Mouse (Mus musculus) megakaryocyte progenitor cell, adult 5-6 weeks (primary cell): ENCODE measurements around the gene Sh2b3. TPM values are rescaled to one million over a fixed set of nuclear protein-coding genes. Genes with fewer than 3 reads are reported as not detected.

ENCODE experiments used
- ATAC-seq: replicated peaks from 2 replicates; pipeline ENCODE4 v1.8.0; 2016; ENCODE audit warnings: mild to moderate bottlenecking, moderate TSS enrichment, inconsistent platforms; ENCODE audit not compliant: poor library complexity
- total RNA-seq, 2 experiments: library from RNA; stranded (forward) in 1 of 2; stranded (reverse) in 1 of 2; fragments of 157-497, 149-512 nt in 1 of 2; fragments of 200-1000 nt in 1 of 2; gene quantifications; 2 replicates each; pipeline versions ENCODE4 v1.2.3 to v1.2.4; 2015 to 2017

The Sh2b3 gene
- total RNA-seq, 2 experiments from 2014 or later, result 13.5 to 31.7 TPM

DNA sequence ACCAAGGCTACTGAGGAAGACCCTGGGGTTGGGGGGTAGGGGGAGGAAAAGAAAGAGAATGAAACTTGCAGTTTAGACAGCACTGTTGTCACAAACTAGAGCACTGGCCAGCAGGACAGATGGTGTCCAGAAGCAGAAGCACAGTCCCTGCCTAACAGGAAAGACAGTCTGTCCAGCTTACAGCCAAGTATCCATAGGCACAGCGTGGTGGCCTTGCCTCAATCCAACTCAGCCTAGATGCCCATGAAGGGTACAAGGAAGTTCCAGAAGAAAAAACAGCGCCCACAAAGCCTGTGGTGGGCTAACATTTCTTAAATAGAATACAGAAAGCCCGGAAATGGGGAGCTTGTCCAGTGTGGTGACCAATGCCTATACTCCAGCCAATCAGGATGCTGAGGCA lies 11.8 kb downstream of the Sh2b3 start:
- no peak for ATAC-seq

DNA sequence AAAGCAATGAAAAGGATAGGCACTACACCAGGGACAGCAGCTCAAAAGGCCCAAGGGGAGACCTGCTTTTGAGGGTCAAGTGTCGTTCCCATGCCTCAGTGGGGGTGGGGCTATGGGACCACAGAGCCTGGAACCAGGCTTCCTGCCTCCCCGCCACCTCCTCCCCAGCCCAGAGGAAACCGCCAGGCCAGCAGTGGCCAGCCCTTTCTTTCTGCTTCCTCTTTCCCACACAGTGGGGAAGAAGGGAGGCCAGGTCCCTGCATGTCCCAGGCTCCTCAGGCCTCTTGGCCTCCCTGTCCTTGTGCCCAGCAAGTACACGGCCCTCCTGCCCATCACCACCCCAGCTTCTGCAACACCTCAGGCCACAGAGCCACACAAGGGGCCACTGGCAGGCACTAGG lies 13.3 kb downstream of the Sh2b3 start:
- ATAC-seq, result peak; percentile 72

DNA sequence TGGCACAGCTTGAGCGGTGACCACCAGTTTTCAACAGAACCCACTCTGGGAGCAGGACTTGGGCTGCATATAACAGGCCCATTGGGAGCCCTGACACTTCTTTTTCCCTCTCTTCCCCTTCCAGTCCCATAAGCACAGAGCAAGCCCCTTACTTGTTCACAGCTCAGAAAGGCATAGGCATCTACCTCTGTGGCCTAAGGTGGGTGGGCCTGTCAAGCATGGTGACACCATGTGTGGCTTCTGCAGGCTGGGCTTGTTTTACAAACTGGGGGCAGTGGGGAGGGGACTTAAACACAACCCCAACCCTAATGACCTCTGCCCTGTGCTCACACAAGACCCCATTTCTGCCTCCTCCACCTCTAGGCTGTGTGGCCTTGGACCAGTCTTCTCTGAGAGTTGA lies 13.8 kb downstream of the Sh2b3 start:
- no peak for ATAC-seq

DNA sequence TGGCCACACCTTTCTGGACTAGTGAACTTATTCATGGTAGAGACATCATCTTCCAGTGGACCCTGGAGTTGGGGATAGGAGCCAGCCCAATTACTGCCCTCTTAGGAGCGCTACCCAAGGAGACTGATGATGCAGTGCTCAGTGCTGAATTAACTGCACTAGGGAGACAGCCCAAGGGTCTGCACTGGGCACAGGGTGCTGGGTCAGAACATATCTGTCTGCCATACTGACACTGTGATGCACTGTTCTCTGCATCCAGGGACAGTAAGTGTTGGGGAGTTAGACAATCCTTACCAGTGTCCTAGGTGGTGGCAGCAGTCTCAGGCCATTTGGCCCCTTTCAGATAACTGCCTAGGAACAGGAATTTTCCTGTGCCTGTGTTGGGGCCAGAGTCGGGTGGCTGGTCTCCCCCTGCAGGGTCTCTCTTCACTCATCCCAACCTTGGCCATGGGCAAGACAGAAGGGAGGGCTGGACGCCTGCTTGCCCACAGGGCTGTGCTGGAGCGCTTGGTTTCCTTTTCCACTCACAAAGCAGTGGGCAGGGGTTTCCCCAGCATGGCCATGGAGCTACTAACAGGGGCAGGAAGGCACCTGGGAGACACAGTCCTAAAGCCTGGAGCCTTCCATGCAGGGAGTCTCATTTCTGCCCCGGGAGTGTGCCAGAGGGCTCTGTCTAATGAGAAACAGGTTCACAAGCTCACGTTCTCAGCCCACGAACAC lies 14.5 kb downstream of the Sh2b3 start:
- no peak for ATAC-seq

DNA sequence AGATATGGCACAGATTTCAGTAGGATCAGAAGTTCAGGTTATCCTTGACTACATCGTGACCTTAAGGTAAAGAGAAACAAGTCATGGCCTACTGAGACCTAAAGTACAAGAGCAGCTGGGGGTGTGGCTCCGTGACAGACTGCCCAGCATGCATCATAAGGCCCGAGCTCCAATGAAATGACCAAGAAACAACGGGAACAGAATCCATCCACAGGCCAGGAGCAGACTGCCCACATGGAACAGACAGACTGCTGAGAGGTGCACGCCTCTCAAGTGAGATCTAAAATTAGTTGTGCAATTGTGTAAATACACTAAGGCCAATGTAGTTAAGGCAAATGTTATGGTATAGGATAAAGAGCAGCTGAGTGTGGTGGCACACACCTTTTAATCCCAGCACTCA lies 15.9 kb downstream of the Sh2b3 start:
- no peak for ATAC-seq

DNA sequence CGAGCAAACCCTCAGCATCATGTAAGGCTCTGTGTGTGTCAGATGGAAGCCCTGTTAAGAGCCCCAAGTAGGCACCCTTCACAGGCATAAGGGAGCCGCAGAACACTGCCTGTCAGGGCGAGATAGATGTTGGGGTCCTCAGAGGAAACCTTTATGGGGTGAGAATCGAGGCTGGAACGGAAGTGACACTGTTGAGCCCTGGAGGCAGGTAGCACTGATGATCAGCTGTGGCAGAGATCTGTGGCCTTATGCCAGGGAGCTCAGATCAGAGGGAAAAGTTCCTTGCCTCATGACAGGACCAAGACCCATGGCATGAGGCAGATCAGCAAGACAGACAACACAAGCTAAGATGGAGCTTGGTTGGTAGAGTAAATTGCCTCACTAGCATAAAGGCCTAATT lies 16.3 kb downstream of the Sh2b3 start:
- no peak for ATAC-seq

DNA sequence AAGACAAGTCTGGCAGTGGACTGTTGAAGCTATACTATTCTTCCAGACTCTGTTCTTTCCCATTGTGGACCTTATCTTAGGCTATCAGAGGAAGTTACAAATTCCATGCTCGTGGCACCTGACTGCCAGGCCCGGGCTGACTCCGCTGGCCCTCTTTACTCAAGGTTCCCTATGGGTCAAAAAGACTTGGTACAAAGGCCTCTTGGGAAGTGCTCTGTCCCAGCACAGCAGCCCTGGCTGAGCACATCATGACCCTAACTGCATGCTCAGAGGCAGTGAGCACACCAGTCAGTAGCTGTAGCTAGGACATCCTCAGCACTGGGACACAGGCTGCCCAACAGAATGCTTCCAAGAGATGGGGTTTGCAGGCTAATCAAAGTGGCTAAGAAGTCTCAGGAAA lies 16.8 kb downstream of the Sh2b3 start:
- no peak for ATAC-seq

DNA sequence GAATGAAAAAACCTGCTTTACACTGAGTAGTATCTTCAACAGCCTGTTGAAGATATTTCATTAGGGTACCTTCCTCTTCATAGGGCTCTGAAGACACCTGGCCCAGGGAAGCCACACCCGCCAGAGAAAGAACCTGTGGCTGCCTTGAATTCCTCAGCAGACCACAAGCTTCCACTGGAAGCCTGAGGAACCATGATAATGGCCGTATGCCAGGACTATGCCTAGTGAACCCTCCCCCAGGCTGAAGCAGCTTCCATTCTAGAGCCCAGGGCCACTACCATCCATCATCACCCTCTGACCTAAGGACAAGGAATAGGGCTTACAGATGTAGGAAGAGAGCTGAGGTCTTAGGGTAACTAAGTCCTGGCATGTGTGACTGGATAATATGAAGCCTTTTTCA lies 17.3 kb downstream of the Sh2b3 start:
- no peak; the same call in 1 of the 2 replicates for ATAC-seq

DNA sequence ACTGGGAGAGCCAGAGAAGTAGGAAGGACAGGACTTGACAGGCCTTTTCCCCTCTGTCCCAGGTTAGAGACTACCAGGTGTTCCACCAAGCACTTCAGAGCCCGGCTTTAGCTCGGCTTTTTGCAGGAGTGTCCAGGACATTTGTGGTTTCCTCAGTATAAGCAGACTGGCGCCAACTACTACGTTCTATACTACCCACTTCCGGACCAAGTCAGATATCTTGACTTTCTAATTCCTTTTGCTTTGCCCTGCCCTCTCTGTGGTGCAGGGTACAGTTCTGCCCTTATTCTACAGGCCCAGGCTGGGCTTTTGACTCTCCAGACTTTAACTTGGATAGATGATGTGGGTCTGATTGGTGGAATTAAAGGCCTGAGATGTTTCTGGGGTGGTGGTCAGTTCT lies 17.9 kb downstream of the Sh2b3 start:
- no peak for ATAC-seq

DNA sequence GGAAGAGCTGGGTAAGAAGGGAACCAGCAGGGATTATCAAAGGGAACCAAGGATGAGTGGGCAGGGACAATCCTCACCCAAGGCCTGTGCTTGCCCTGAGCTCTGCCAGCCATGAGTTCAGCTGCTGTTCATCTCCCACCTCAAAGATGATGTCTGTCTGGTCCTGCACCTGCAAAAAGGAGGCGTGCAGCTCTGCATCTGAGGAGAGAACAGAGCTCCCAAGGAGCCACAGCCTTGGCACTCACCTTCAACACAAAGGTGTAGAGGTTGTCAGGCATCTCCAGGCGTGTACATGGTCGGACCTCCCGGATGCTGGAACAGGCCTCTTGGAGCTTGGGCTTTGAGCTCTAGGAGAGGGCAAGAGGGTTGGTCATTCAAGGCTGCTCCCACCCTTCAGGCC lies 18.6 kb downstream of the Sh2b3 start:
- ATAC-seq, result no peak

DNA sequence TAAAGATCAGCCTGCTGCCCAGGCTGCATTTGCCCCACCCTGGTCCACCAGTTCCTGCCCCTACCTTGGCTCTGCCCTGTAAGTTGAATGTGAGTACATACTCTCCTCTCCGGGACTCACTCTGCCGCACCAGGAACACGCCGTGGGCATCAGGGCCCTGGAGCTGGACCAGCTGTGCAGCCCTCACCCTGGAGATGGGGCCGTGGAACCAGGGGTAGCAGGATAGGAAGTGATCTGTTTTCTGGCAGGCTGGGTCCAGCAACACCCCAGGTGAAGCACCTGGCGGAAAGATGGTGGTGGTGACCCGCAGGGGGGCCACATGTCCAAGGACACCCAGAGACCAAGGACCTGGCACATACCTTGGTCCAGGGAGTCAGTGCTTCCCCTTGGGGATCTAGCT lies 19.0 kb downstream of the Sh2b3 start:
- no peak for ATAC-seq

DNA sequence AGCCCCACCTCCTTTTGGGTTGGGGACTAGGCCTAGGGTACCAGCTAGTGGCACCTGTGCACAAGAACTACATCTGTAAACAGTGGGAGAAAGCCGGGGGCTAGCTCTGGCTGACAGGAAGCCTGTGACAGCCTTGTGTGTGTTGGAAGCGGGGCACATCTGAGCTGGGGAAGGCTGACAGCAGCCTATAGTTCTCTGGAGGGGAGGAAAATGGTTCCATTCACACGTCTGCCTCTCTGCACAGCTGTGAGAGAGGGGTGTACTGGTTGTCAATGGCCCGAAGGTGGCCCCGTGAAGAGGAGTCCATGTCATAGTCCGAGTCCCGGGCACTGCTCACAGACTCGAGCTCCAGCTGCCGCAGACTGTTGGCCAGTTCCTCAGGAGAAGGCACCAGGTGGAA lies 19.9 kb downstream of the Sh2b3 start:
- no peak for ATAC-seq

DNA sequence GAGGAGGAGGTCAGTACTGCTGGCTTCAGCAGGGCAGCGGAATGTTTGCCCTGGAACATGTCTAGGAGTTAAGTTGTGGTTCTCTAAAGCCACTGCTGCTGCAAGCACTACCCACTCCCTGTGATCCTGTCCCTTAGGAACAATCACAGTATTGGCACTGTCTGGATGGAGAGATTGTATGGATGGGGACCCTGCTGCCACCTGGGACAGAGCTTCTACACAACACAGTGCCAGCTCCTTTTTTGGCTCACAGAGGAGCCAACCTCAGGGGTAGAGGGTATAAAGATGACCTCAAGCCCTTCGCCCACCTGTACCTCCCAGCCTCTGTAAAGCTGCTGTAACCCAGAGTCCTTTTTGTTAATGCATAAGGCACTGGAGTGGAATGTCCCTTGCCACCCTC lies 20.8 kb downstream of the Sh2b3 start:
- ATAC-seq, result no peak

DNA sequence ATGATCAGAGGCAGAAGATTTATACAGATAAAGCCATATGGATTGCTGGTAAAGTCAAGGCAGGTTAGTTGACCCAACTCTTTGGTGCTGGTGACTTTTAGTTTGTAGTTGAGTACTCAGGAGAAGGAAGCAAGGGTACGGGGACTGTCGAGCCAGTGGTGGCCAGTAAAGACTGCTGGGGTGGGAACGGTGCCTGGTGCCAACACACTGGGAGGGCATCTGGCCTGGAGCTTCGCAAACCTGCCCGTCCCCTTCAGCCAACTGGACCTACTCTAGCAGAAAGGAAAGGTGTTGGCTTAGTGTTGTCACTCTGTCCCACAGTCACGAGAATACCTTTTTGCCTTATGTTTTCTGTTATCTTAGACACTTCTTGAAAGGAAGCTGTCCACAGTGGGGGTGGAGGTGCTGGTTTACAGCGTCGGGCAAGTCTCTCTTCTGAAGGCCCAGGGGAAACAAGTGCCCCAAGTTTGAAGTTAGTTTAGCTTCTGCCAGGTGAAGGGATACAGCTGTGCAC lies 21.5 kb downstream of the Sh2b3 start:
- no peak for ATAC-seq

DNA sequence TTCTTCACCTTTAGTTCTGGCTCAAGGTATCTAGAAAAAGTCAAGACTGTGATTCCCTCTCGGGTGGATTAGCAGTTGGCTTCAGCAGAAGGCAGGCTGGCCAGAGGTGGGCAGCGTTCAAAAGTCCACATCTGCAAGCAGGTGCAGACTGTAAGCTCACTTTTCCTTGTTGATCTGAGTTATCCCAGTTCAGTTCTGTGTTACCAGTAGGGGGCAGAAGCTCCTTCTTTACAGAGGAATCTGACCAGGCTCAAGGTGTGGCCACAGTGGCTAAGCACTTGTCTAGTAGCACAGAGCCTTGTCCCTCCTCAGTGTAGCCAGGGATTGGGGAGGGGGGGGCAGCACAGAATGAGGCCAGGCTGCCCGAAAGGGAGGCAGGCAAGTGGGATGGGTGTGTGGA lies 22.4 kb downstream of the Sh2b3 start:
- ATAC-seq, result peak; percentile 49; the same call in 1 of the 2 replicates

DNA sequence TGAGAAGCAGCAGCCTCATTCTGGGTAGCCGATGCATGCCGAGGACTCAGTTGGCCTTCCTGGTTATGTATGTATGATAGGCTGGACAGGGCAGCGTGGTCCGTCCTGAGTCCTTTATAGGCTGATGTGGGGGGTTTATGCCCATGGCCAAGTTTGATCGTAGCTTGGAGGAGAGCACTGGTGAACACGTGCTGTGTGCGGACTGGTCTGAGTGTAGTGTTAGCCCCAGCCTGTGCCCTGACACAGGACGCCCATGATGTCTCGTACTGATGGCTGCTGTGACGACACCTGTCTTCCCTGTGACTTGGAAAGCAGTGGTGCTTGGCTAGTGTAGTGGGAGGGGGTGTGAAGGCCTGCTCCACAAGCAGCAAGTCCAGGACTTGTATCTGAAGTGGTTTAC lies 23.7 kb downstream of the Sh2b3 start:
- ATAC-seq, result no peak

DNA sequence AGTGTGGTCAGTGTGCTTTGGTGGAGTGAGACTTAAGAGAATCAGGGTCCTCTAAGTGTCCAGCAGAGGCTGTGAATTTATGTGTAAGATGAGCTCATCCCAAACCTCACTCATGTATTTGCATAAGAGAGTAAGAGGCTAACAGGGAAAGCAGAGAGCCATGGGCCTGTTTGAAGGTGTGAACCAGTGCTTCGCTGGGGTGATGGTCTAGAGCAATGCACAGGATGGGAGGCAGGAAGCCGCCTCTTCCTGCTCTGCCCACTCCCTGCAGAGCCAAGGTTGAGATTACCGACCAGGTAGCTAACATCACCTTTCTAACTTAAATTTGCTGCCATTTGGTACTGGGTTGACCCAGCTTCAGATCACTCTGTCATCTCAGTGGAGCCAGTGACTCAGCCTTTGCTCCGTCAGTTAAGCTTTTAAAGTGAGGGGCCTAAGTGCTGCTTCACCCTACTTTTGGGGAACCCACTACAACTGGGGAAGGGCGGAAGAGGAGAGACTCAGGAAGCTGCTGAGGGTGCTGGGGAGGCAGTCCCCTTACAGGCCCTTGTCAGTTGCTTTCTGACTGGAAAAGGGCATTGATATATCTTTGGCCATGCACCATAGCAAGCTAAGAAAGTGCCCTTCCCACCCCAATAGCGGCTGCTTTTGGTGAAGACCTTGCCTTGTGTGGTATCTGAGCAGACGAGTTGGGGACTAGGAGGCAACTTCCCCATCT lies 24.8 kb downstream of the Sh2b3 start:
- ATAC-seq, result no peak

DNA sequence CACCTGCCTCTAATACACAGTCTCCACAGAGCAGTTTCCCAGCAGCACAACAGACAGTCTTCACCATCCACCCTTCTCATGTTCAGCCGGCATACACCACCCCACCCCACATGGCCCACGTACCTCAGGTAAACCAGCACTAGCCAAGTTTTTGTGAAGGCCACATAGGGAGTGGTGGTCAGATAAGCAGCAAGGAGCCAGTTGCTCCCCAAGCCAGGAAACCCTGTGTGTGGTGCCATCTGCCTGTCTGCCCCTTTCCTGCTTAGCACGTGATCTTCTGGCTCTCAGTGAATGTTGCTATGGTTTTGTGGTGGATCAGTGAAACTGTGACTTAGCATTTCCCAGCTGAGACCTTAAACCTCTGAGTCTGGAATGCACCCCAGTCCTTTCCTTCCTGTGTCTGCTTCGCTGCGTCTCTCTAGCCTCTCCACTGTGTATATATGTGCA lies 25.9 kb downstream of the Sh2b3 start:
- peak; percentile 81 for ATAC-seq

DNA sequence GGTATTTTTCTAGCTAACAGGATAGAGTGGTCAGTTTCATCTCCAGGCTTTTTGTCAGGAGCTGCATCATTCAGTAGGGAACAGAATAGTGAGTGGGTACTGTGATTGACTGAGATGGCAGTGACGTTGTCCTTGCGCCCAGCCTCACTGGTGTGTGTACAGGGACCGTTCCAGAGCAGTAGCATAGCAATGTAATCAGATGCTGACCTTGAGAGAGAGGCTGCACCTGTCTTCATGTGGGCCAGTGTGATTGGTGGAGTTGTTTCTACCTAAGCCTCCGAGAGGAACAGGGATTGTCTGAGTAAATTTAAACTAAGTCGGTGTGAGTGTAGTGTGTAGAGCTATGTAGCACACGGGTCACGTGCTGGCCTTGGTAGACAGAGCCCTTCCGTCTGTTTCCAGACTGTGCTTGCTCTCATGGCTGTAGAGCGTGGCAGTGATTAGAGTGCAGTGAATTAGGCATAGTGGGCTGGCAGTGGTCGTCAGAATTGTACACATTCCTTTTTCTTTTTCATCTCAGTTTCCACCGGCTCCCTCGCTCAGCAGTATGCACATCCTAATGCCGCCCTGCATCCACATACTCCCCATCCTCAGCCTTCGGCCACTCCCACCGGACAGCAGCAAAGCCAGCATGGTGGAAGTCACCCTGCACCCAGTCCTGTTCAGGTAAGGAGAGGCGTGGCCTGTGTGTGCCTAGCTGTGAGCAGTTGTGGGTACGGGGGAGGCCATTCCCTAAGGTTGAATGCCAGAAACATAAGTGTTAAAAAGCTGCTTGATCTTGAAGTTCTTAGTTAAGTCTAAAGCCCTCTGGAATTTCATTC lies 26.9 kb downstream of the Sh2b3 start:
- ATAC-seq, result no peak

DNA sequence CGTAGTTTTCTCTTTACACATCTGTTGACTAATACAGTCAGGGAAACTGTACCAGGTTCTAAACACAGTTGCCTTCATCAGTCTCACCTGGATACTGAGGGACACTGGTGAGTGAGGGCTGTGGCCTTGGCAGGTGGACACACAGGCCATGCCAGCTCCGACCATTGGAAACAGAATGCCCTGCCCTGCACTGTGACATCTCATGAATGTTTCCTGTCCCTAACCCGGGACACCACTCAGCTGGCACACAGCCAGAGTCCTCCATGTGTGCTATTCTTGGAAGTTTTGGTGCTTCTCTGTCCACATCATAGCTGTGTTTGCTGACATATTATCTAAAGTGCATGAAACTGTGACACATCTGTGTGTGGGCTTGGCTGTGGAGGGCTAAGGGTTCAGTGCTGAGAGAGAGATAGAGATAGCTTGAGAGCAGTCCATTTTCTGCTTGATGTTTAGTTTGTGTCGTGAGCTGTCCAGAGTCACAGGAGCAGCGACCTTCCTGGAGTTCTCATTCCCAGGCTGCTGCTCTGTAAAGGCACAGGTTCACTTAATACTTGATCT lies 27.7 kb downstream of the Sh2b3 start:
- ATAC-seq, result no peak

DNA sequence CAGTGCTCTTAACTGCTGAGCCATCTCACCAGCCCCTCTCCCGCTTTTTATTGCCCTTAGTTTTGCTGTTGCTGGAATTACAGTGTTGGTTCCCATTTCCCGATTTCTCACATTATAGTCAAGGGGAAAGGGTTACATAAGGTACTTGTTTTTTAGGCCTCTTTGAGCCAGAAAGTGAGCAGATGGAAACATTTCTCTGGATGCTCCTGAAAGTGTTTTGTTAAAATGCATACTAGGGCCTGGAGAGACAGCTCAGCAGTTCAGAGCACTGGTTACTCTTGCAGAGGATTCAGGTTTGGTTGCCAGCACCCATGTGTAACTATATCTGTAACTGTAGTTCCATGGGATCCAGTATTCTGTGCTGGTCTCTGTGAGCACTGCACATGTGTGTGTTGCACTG lies 29.2 kb downstream of the Sh2b3 start:
- ATAC-seq, result no peak
